Mouse (Mus musculus) adrenal gland, adult 2 months (tissue): ENCODE measurements around the gene Rinl. TPM values are rescaled to one million over a fixed set of nuclear protein-coding genes. Genes with fewer than 3 reads are reported as not detected.

Experiments
- DNase-seq: peaks from one replicate; pipeline ENCODE4 v3.0.0; 2021
- polyA plus RNA-seq: library from polyadenylated mRNA; depleted of rRNA; stranded (reverse); fragments of >200 nt; gene quantifications from 2 replicates; pipeline ENCODE4 v1.2.3, GENCODE M21; 2012
- total RNA-seq, 2 experiments: library from RNA; stranded (reverse); gene quantifications; 2 replicates each; pipeline ENCODE4 v1.2.3; 2021

Rinl gene
- total and polyA plus RNA-seq, 3 experiments, result 2.9 to 4.1 (median 3.7) TPM

DNA sequence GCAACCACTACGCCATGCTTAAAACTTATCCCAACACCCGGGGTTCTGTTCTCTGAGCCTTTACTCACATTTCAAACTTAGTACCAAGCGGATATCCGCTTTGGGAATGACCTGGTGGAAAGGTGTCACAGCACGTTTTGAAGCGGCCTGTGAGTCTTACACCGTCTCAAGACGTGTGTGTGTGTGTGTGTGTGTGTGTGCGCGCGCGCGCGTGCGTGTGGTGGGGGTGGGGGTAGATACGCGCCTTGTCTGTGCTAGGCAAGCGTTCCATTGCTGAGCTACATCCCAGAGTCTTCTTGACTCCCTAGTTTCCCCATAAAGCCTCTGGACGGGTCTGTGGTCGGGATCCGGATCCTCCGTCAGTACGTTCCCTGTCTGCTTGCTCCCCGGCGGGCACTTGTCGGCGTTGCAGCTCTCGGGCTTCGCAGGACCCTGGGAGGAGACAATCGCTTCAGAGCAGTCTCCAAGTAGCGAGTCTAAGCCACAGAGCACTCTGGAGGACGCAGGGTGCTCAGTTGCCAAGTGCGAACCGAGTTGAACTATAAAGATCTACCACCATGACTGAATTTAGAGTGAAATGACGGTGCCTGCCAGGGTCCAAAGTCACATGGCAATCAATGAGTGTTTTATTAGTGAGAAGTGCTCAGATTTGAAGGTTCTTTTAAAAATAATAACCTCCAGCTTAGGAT is 20.8 kb downstream of the Rinl start:
- peak; percentile 82 for DNase-seq

DNA sequence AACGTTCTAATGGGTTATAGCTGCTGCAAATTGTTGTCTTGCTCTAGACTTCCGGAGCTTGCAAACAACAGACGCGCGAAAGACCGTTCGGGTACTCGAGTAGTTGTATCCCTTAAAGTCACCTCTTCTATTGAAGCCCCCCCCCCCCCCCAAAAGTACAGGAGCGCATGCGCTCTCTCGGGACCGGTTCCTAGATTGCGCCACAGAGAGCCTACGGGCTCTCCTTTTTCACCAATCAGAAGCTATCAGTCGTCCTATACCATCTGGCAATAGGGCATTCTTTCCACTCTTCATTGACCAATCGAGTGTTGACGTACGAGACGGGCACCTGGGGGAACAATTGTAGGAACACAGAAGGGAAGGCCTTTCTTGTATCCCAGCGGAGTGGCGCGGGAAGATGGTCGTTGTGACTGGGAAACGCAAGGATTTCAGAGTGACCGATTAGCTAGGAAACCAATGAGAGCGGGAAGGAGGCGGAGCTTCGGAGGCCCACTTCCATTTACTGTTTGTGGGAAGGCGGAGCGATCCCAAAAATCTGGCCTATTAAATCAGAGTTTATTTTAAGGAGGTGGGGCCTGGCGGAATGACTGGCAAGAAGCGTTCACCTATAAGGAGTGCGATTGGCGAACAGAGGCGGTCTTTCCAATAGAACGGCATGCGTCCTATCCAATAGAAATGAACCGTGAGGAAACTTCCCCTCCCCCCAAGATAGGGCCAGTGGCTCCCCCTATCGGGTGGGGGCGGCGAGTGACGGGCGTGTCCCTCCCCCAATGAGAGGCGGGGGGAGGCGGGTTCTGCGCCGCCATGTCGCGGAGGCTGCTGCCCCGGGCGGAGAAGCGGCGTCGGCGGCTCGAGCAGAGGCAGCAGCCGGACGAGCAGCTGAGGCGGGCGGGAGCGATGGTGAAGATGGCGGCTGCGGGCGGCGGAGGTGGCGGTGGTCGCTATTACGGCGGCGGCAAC is 21.6 kb downstream of the Rinl start:
- peak; percentile 99 for DNase-seq

- DNase-seq, result peak; percentile 96
Observed at GRCm38 (mm10) chr7:28811228-28811627, 22.5 kb downstream of the Rinl start.

GRCm38 (mm10) chr7:28811640-28812275 is 23.0 kb downstream of the Rinl start:
- DNase-seq, result no peak

GRCm38 (mm10) chr7:28812436-28812835 is 23.7 kb downstream of the Rinl start:
- DNase-seq, result no peak

GRCm38 (mm10) chr7:28812949-28813348 is 24.2 kb downstream of the Rinl start:
- no peak for DNase-seq

DNA sequence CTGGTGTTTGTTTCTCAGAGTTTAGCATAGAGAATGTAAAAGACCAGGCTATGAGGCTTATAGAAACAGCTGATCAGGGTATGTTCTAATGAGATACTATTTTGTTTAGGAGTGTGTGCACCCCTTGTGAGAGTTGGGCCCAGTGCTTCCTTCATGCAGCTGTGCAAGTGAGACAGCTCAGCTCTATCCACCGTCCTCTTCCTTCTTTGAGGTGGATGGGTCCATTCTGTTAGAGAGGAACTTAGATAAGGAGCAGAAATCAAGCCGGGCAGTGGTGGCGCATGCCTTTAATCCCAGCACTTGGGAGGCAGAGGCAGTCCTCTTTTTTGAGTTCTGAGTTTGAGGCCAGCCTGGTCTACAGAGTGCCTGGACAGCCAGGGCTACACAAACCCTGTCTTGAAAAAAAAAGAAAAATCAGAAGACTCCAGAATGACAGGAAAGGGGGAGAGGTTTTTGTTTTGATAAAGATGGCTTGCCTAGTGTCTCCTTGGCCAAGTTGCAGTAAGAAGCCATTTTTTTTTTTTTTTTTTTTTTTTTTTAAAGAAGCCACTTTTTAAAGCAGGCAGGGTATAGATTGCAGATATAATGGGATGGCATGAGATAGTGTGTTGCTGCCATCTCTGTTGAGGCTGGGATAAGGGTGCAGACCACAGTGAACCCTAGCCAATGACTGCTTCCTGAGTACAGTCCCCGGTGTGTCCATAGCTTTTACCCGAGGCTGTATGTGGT is 25.7 kb downstream of the Rinl start:
- DNase-seq, result no peak

GRCm38 (mm10) chr7:28815230-28815629 is 26.5 kb downstream of the Rinl start:
- DNase-seq, result no peak

- DNase-seq, result no peak
Observed at GRCm38 (mm10) chr7:28816201-28816600, 27.4 kb downstream of the Rinl start.

- no peak for DNase-seq
Observed at GRCm38 (mm10) chr7:28816920-28817319, 28.2 kb downstream of the Rinl start.

DNA sequence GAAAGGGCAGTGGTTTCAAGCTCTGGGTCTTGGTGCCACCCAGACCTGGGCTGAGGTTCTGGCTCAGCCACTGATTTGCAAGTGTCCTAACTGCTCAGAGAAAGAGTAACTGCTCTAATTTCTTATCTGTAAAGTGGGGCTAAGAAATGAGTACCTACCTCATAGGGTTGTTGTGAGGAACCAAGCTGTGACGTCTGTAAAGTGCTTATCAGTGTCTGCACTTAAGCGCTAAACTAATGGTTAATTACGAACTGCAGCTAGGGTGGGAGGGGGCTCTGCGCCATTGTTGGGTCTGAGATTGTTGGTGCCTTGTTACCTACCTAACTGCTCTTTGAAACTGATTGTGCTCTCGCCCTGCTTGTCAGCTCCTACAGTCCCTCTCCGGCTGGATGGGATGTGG is 28.8 kb downstream of the Rinl start:
- DNase-seq, result no peak

GRCm38 (mm10) chr7:28817957-28818356 is 29.2 kb downstream of the Rinl start:
- no peak for DNase-seq

GRCm38 (mm10) chr7:28818436-28818835 is 29.7 kb downstream of the Rinl start:
- no peak for DNase-seq

DNA sequence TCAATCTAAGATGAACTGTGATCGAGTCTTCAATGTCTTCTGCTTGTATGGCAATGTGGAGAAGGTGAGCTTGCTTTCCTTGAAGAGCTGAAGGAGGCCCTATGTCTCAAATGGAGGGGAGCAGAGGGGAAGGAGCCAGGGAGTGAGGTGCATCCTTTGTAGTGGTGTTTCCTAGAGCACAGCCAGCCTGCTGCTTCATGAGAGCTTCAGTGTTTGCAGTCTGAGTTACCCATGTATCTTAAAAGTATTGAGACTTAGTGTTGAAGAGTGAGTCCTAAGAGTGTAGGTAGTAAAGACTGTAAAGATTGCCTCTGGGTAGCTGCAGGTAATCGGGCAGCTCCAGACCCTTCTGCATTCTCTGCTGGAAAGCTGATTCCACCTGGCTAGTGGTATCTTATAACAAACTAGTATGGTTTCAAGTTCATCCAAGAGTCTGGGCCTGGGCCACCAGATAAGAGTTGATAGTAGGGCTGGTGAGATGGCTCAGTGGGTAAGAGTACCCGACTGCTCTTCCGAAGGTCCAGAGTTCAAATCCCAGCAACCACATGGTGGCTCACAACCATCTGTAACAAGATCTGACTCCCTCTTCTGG is 30.2 kb downstream of the Rinl start:
- DNase-seq, result no peak

DNA sequence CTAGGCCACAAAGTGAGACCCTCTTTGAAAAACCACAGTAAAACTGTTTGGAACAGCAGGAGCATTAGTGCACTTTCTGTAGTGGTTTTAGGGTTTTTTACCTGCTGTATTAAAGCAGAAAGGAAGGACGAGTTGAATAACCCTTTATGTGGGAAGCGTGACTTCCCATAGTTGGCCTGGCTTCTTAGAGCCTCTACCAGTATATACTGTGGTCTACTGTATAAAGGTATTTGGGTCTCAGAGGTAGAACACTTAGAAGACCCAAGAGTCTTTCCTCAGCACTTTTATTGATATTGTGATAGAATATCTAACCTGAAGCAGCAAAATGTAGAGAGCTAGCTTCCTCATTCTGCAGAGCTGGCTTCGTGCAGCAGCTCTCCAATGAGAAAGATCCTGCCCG is 30.8 kb downstream of the Rinl start:
- DNase-seq, result no peak

GRCm38 (mm10) chr7:28820358-28821260 is 31.8 kb downstream of the Rinl start:
- peak; percentile 64 for DNase-seq

GRCm38 (mm10) chr7:28821261-28821831 is 32.6 kb downstream of the Rinl start:
- peak; percentile 88 for DNase-seq

DNA sequence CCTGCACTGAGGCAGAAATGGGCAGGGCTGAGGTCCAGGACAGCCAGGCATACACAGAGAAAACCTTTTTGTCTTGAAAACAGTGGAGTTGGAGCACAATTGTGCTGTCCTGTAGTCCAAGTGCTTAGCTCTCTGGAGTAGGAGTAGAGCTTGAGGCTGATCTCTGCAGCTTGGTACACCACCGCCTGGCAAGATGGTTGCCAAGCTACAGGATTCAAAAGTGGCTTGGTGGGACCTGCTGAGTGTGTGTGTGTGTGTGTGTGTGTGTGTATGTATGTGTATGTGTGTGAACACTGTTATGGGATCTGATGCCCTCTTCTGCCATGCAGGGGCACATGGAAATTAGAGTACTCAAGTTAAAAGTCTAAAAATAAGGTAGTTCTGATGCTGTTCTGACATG is 33.8 kb downstream of the Rinl start:
- no peak for DNase-seq

GRCm38 (mm10) chr7:28822993-28823903 is 34.5 kb downstream of the Rinl start:
- no peak for DNase-seq
